Mouse (Mus musculus): Measurements from ENCODE around the gene Cplane1.

The Cplane1 gene

GRCm38 (mm10) chr15:8294150-8294549 is 125.2 kb downstream of the Cplane1 start:
- DNase-seq (ENCODE audit: low spot score in 2 of 2): no peak

- no peak for DNase-seq (ENCODE audit: low spot score in 2 of 2)
These were observed 134.0 kb downstream of the Cplane1 start for GRCm38 (mm10) chr15:8302944-8303343.

- DNase-seq (ENCODE audit: low spot score in 2 of 2): no peak
These were observed 136.6 kb downstream of the Cplane1 start for GRCm38 (mm10) chr15:8305474-8305873.

DNA sequence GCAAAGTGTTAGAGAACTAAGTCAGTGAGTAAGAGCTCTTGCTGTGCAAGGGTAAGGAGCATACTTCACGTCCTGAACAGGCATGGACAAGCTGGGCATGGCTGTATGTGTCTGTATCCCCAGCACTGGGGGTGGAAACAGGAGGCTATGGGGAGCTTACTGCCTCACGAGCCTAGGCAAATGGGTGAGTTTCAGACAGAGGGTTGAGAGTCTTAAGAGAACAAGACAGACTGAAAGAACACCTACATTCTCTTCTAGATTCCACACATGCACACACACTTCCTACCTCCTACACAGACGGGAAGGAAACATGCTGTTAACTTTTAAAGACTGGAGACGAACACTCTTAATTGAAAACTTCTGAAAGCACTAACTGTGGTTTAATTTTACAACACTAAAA is 148.5 kb downstream of the Cplane1 start:
- DNase-seq (ENCODE audit: low spot score in 2 of 2): no peak

DNA sequence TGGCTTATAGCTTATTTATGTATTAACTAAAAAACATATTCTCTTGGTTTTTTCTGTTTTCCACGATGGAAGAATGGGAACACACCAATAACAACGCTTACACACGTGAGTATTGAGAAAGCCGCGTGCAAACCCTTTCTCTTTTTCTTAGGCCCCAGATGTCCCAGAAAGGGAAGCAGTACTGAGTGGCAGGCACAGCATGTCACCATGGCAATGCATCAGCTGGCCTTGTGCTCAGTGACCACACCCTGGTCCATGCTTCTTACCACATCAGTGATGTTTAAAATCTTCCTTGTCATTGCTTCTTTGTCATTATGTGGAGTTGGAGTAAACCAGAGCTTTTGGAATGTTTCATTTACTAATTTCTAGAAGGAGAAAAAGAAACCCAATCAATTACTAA is 150.3 kb downstream of the Cplane1 start:
- no peak for DNase-seq (ENCODE audit: low spot score in 2 of 2)

Data from frontal cortex, postnatal 10 days (tissue).